Mouse (Mus musculus) hindbrain, postnatal 0 days (tissue): ENCODE measurements around the gene Ranbp3l. TPM values are rescaled to one million over a fixed set of nuclear protein-coding genes. Genes with fewer than 3 reads are reported as not detected.

ENCODE experiments used
- ATAC-seq: fragments of 200-750 bp; cut with Nextera tagmentation; 2 replicates; pipeline ENCODE4 v1.8.0; 2017; ENCODE audit warnings: mild to moderate bottlenecking, moderate TSS enrichment, moderate library complexity
- DNase-seq: peaks from one replicate; pipeline ENCODE4 v3.0.0-alpha.2; 2015; ENCODE audit warnings: low spot score
- H3K27ac ChIP-seq: fragments of 300-500 bp; sonication (generic); 2 replicates; pipeline ENCODE4 v1.5.1; 2014; ENCODE audit warnings: mild to moderate bottlenecking
- H3K27me3 ChIP-seq: fragments of 300-500 bp; sonication (generic); 2 replicates; pipeline ENCODE4 v1.6.1; 2014; ENCODE audit warnings: low read length, mixed read lengths; ENCODE audit not compliant: insufficient read depth
- H3K36me3 ChIP-seq: fragments of 300-500 bp; sonication (generic); 2 replicates; pipeline ENCODE4 v1.6.1; 2014; ENCODE audit warnings: low read length, mixed read lengths; ENCODE audit not compliant: insufficient read depth
- H3K4me1 ChIP-seq: fragments of 300-500 bp; sonication (generic); 2 replicates; pipeline ENCODE4 v1.6.1; 2014; ENCODE audit warnings: antibody characterized with exemption, low read length, mixed read lengths; ENCODE audit not compliant: insufficient read depth
- H3K4me2 ChIP-seq: fragments of 300-500 bp; sonication (generic); 2 replicates; pipeline ENCODE4 v1.6.1; 2014; ENCODE audit warnings: low read depth, mild to moderate bottlenecking, low read length, moderate library complexity, mixed read lengths
- H3K4me3 ChIP-seq: fragments of 300-500 bp; sonication (generic); 2 replicates; pipeline ENCODE4 v1.5.1; 2014; ENCODE audit warnings: low read length
- H3K9ac ChIP-seq: fragments of 300-500 bp; sonication (generic); replicated peaks from 2 replicates; pipeline ENCODE4 v1.6.1; 2014; ENCODE audit warnings: mild to moderate bottlenecking, low read length, moderate library complexity, mixed read lengths
- H3K9me3 ChIP-seq: fragments of 300-500 bp; sonication (generic); 2 replicates; pipeline ENCODE4 v1.6.1; 2016; ENCODE audit warnings: low read length, mixed read lengths
- CTCF ChIP-seq: IDR thresholded peaks from 2 replicates; pipeline ENCODE4 v1.5.1; 2016; ENCODE audit warnings: antibody characterized with exemption, control low read depth, low read depth
- WGBS: fragments of 180-500 bp; shearing (Covaris S2); extraction: QIAGEN DNeasy Blood & Tissue Kit; methylation state at CpG from one replicate; pipeline ENCODE4 v1.1.7; 2014; 5-methylcytosine and 5-hydroxymethylcytosine counted together
- polyA plus RNA-seq: library from polyadenylated mRNA; unstranded; fragments of >200 nt; fragmentation: Nextera tagmentation; extraction: Ambion mirVana; gene quantifications from 2 replicates; pipeline ENCODE4 v1.2.1, GENCODE M21; 2015
- total RNA-seq: library from RNA; depleted of rRNA; stranded (reverse); fragments of >200 nt; gene quantifications from 2 replicates; pipeline ENCODE4 v1.2.3, GENCODE M21; 2014; rRNA removed

The Ranbp3l gene
- total and polyA plus RNA-seq, 2 experiments from 2014 or later = 16.2 to 17.9 TPM

DNA sequence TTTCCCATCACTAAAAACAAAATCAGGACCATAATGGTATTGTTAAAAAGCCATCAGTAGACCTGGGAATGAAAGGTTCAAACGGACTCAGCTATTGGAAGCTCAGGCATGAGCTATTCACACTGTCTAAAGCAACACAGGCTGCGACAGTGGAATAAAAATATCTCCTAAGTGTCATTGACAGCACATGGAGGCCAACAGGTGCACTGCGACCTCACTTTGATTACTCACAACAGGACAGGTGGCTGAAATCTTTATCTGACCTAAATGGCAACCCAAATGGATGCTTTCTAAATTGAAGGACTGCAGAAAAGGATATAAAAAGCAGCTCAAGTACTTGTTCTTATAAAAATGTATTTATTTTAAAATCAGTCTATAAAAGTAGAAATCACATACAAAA, 143.9 kb downstream of the Ranbp3l start:
- Histone ChIP-seq H3K27me3 (no peaks in the 10 kb centered on the region), H3K4me3 (no peak overlapping the region), H3K36me3 (peaks cover 38% of the 10 kb centered on the region; the same call in 1 of the 2 replicates), H3K9ac (no peak overlapping the region), H3K9me3 (no peaks in the 10 kb centered on the region), H3K4me1 (no peaks in the 10 kb centered on the region), H3K4me2 (no peak overlapping the region), H3K27ac (no peak overlapping the region)
- ATAC-seq = no peak
- no peak for DNase-seq
- TF ChIP-seq CTCF = no peak
- WGBS = 80% methylated on average over 3 of the region's 3 CpGs

DNA sequence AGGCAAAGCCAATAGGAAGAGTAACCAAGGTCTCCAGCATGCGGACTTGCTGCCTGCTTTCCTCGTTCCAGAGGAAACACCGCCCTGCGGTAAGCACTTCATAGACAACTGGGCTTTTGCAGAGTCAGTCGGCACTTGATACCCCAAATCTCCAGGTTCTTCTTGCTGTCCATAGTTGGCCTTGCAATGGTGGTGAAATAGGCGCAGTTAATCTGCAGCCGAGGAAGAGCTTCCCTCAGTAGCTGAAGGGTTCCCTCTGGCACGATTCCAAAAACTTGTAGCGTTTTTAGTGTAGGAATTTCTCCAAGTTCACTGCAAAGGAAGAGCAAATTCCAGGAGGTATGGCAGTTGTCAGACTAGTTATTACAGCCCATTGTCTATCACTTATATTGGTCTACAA, 145.8 kb downstream of the Ranbp3l start:
- H3K4me1 ChIP-seq = no peaks in the 10 kb centered on the region
- 75% methylated on average over 9 of the region's 9 CpGs for WGBS
- TF ChIP-seq CTCF = no peak
- no peak overlapping the region for H3K4me3 ChIP-seq
- H3K27me3 ChIP-seq = no peaks in the 10 kb centered on the region
- no peak overlapping the region for H3K9ac ChIP-seq
- H3K4me2 ChIP-seq = no peak overlapping the region
- ATAC-seq (no peak), DNase-seq (peak; percentile 19)
- H3K9me3 ChIP-seq = no peaks in the 10 kb centered on the region
- H3K27ac ChIP-seq = no peak overlapping the region
- H3K36me3 ChIP-seq = peaks cover 34% of the 10 kb centered on the region; the same call in 1 of the 2 replicates

- DNase-seq (no peak), ATAC-seq (no peak)
- no peak overlapping the region for H3K9ac ChIP-seq
- H3K4me1 ChIP-seq = no peaks in the 10 kb centered on the region
- H3K27me3 ChIP-seq = no peaks in the 10 kb centered on the region
- H3K9me3 ChIP-seq = no peaks in the 10 kb centered on the region
- H3K36me3 ChIP-seq = peaks cover 37% of the 10 kb centered on the region; the same call in 1 of the 2 replicates
- no peak for TF ChIP-seq CTCF
- no peak overlapping the region for H3K4me3 ChIP-seq
- WGBS = 87% methylated on average over 4 of the region's 4 CpGs
- H3K4me2 ChIP-seq = no peak overlapping the region
- no peak overlapping the region for H3K27ac ChIP-seq
Measured at GRCm38 (mm10) chr15:9114131-9114530, 146.4 kb downstream of the Ranbp3l start.

- Histone ChIP-seq H3K27me3 (no peaks in the 10 kb centered on the region), H3K9ac (no peak overlapping the region), H3K9me3 (no peaks in the 10 kb centered on the region), H3K4me1 (no peaks in the 10 kb centered on the region), H3K4me2 (no peak overlapping the region), H3K4me3 (no peak overlapping the region), H3K27ac (no peak overlapping the region), H3K36me3 (peaks cover 37% of the 10 kb centered on the region; the same call in 1 of the 2 replicates)
- TF ChIP-seq CTCF = no peak
- 79% methylated on average over 5 of the region's 5 CpGs for WGBS
- DNase-seq = no peak
- ATAC-seq = no peak
Measured at GRCm38 (mm10) chr15:9114599-9114998, 146.8 kb downstream of the Ranbp3l start.

Other genes starting within 250 kb of the Ranbp3l start
- gene Nadk2, start 103.3 kb downstream of the Ranbp3l start, total RNA-seq = 24.7 and 28.4 TPM in 2 replicates
- 32.4 and 36.2 TPM in 2 replicates for gene Nadk2, start 103.3 kb downstream of the Ranbp3l start, polyA plus RNA-seq
- 22.0 and 26.6 TPM in 2 replicates for gene Lmbrd2, start 172.6 kb downstream of the Ranbp3l start, total RNA-seq
- 4.0 and 4.2 TPM in 2 replicates for gene Lmbrd2, start 172.6 kb downstream of the Ranbp3l start, polyA plus RNA-seq
- 10.8 and 16.1 TPM in 2 replicates for gene Skp2, start 187.5 kb downstream of the Ranbp3l start, total RNA-seq
- 9.3 and 12.2 TPM in 2 replicates for gene Skp2, start 187.5 kb downstream of the Ranbp3l start, polyA plus RNA-seq